Mouse (Mus musculus) embryonic fibroblast, embryonic 13.5 days (primary cell): ENCODE measurements around the gene Syn3.

Experiments
- CTCF ChIP-seq: IDR thresholded peaks from 2 replicates; pipeline ENCODE4 v1.5.1; 2011; ENCODE audit warnings: mild to moderate bottlenecking, control low read depth, low read length, moderate library complexity, borderline replicate concordance; ENCODE audit not compliant: insufficient read depth
- POLR2A ChIP-seq: IDR thresholded peaks from 2 replicates; pipeline ENCODE4 v1.6.1; 2011; ENCODE audit warnings: low read depth, mild to moderate bottlenecking, control low read depth, low read length, moderate library complexity

DNA sequence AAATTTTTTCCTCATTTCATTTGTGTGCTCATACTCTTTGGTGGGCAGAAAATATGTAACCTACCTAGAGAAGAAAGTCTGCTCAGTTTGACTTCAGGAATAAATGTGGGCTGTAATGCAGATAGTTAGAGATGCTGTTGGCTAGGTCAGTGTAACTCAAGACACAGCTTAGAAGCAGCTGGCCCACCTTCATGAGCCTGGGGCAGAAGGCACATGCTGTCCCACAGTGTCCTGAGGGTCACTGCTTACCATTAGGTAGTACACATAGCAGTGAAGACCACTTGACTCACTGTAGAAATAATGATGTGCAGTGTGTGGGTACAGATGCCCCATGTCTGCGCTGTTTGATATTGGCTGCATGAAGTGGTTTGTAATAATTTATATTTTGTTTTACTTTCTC, 452.3 kb downstream of the Syn3 start:
- TF ChIP-seq CTCF: no peak
- no peak for TF ChIP-seq POLR2A
